Mouse (Mus musculus) midbrain, postnatal 0 days (tissue): ENCODE measurements around the gene Rpl23a. TPM values are rescaled to one million over a fixed set of nuclear protein-coding genes. Genes with fewer than 3 reads are reported as not detected.

Source experiments
- ATAC-seq: fragments of 200-750 bp; cut with Nextera tagmentation; 2 replicates; pipeline ENCODE4 v1.8.0; 2017; ENCODE audit warnings: moderate number of reproducible peaks, mild to moderate bottlenecking, moderate TSS enrichment, moderate library complexity; ENCODE audit not compliant: low FRiP score
- DNase-seq: peaks from one replicate; pipeline ENCODE4 v3.0.0-alpha.2; 2015; ENCODE audit warnings: low spot score
- H3K27ac ChIP-seq: fragments of 300-500 bp; sonication (generic); 2 replicates; pipeline ENCODE4 v1.5.1; 2014; ENCODE audit warnings: low read depth, mild to moderate bottlenecking, low read length, mixed read lengths
- H3K27me3 ChIP-seq: fragments of 300-500 bp; sonication (generic); 2 replicates; pipeline ENCODE4 v1.6.1; 2014; ENCODE audit warnings: low read length, control low read depth, mixed read lengths; ENCODE audit not compliant: insufficient read depth
- H3K36me3 ChIP-seq: fragments of 300-500 bp; sonication (generic); 2 replicates; pipeline ENCODE4 v1.6.1; 2014; ENCODE audit warnings: low read length, control low read depth, mixed read lengths; ENCODE audit not compliant: insufficient read depth
- H3K4me1 ChIP-seq: fragments of 300-500 bp; sonication (generic); 2 replicates; pipeline ENCODE4 v1.6.1; 2014; ENCODE audit warnings: mild to moderate bottlenecking, control low read depth, antibody characterized with exemption, low read length, mixed read lengths; ENCODE audit not compliant: insufficient read depth
- H3K4me2 ChIP-seq: fragments of 300-500 bp; sonication (generic); 2 replicates; pipeline ENCODE4 v1.6.1; 2014; ENCODE audit warnings: low read depth, mild to moderate bottlenecking, low read length, mixed read lengths; ENCODE audit not compliant: poor library complexity, severe bottlenecking
- H3K4me3 ChIP-seq: fragments of 300-500 bp; sonication (generic); 2 replicates; pipeline ENCODE4 v1.5.1; 2014; ENCODE audit warnings: low read depth, mild to moderate bottlenecking, low read length, moderate library complexity
- H3K9ac ChIP-seq: fragments of 300-500 bp; sonication (generic); replicated peaks from 2 replicates; pipeline ENCODE4 v1.6.1; 2014; ENCODE audit warnings: mild to moderate bottlenecking, low read length, moderate library complexity, mixed read lengths; ENCODE audit not compliant: poor library complexity, severe bottlenecking
- H3K9me3 ChIP-seq: fragments of 300-500 bp; sonication (generic); 2 replicates; pipeline ENCODE4 v1.6.1; 2016; ENCODE audit warnings: low read length, control low read depth
- CTCF ChIP-seq: IDR thresholded peaks from 2 replicates; pipeline ENCODE4 v1.5.1; 2016; ENCODE audit warnings: antibody characterized with exemption, mild to moderate bottlenecking
- WGBS: fragments of 180-500 bp; shearing (Covaris S2); extraction: QIAGEN DNeasy Blood & Tissue Kit; methylation state at CpG from one replicate; pipeline ENCODE4 v1.1.7; 2014; 5-methylcytosine and 5-hydroxymethylcytosine counted together
- polyA plus RNA-seq: library from polyadenylated mRNA; unstranded; fragments of >200 nt; fragmentation: Nextera tagmentation; extraction: Ambion mirVana; gene quantifications from 2 replicates; pipeline ENCODE4 v1.2.1, GENCODE M21; 2015
- total RNA-seq: library from RNA; depleted of rRNA; stranded (reverse); fragments of >200 nt; gene quantifications from 2 replicates; pipeline ENCODE4 v1.2.3, GENCODE M21; 2014

Gene Rpl23a
- total and polyA plus RNA-seq, 2 experiments from 2014 or later: 860 to 863 TPM

DNA sequence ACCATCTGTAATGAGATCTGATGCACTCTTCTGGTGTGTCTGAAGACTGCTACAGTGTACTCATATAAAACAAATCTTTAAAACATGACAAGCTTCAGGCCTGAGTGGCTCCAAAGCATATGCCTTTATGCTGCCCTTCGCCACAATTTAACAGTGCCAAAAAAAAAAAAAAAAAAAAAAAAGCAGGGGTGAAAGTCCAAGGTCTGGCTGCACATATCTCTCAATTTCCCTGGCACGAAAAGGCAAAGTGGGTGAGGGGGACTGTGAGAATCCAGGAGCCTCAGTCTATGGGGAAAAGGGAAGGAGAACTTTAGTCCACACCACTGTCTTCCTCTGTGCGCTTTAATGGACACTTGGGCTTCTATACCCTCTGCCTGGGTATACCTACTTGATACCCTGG, 19.0 kb upstream of the Rpl23a start:
- no peak for TF ChIP-seq CTCF
- Histone ChIP-seq H3K9me3 (no peaks in the 10 kb centered on the region), H3K4me1 (no peaks in the 10 kb centered on the region), H3K36me3 (peaks cover 20% of the 10 kb centered on the region), H3K9ac (no peak overlapping the region), H3K27me3 (no peaks in the 10 kb centered on the region), H3K27ac (no peak overlapping the region), H3K4me3 (no peak overlapping the region), H3K4me2 (no peak overlapping the region)
- ATAC-seq (no peak), DNase-seq (no peak)
- WGBS: 95% methylated on average over 3 of the region's 3 CpGs

DNA sequence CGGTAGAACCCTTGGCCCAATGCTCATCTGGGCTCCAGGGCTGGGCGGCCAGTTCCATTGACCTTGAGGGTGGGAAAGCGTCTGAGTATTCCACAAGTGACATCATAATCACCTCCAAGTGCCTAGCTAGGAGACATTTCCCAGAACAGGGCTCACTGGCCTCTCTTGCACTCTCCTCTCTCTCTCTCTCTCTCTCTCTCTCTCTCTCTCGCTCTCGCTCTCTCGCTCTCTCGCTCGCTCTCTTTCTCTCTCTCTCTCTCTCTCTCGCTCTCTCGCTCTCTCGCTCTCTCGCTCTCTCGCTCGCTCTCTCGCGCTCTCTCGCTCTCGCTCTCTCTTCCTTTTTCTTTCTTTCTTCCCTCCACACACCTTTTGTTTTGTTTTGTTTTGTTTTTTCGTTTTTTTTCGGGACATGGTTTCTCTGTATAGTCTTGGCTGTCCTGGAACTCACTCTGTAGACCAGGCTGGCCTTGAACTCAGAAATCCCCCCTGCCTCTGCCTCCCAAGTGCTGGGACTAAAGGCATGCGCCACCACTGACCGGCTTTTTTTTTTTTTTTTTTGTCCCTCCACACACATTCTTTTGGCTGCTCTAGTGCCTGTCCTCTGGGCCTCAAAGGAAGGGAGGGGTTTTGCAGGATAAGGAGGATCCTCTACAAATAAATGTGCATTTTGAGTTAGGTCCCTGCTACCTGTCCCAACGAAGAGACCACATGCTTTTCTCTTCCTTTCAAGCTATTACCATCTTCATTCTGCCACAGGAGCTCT, 11.9 kb upstream of the Rpl23a start:
- H3K4me3 ChIP-seq: peak overlapping the region; percentile 25
- no peak overlapping the region for H3K27ac ChIP-seq
- 61% methylated on average over 23 of the region's 23 CpGs for WGBS
- TF ChIP-seq CTCF: no peak
- peaks cover 24% of the 10 kb centered on the region for H3K36me3 ChIP-seq
- ATAC-seq (no peak), DNase-seq (no peak)
- no peaks in the 10 kb centered on the region for H3K4me1 ChIP-seq
- peak overlapping the region; percentile 48 for H3K4me2 ChIP-seq
- H3K9ac ChIP-seq: no peak overlapping the region
- no peaks in the 10 kb centered on the region for H3K9me3 ChIP-seq
- no peaks in the 10 kb centered on the region for H3K27me3 ChIP-seq

DNA sequence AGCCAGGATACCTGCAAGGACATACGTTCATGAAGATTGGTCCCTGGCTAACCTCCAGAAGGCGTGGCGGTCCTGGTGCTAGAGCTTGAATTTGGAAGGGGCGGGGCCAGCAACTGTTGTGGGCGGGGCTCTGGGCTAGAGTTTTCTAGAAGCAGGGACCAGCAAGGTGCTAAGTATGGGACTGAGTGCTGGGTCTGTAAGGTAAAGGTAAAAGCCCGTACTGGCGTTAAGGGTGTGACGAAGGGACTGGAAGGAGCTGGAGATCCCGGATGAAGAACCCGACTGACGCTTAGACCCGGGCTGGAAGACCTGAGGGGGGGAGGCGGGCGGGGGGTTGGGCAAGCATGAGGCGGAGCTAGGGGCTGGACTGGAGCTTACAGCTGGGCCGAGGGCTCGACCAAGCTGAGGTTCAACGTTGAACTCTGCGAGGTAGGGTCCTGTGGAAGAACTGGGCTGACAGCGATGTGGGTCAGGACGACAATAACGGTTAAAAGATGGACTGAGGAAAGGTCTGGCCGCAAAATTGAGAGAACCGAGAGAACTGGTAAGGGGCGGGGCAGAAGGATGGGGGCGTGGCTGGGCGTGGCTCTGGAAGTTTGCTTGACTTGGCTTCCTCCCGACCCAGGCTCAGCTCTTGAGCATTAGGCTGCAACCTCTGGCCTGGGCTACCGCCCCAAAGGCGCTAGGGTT, 11.2 kb upstream of the Rpl23a start:
- no peak for TF ChIP-seq CTCF
- 3% methylated on average over 30 of the region's 30 CpGs for WGBS
- Histone ChIP-seq H3K4me1 (no peaks in the 10 kb centered on the region), H3K4me3 (peak overlapping the region; percentile 25), H3K27me3 (no peaks in the 10 kb centered on the region), H3K4me2 (peak overlapping the region; percentile 48), H3K9ac (no peak overlapping the region), H3K27ac (no peak overlapping the region), H3K9me3 (no peaks in the 10 kb centered on the region), H3K36me3 (peaks cover 24% of the 10 kb centered on the region)
- ATAC-seq (peak; percentile 42; the same call in 1 of the 2 replicates), DNase-seq (peak; percentile 49)

DNA sequence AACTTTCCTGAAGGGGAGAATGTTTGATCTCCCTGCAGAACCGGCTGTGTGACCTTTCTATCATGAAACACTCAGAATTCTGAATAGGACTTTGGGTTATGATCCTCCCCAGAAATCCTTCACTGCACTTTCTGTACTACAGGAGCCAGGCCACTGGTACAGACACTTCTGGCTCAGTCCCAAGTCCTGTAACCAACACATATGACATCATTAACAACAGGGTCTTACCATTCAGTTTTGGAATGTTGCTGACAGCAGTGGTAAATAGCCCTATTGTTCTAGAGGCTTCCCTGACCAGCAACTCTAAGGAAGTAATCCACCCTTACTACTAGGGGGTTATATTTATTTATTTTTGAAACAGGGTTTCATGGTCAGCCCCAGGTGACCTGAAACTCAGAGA, 9.7 kb upstream of the Rpl23a start, which contains the start of gene Proca1:
Proca1 (plus strand) TSS at position 280 of the 400 bp plus-strand sequence.
- TF ChIP-seq CTCF: no peak
- no peak within 1 kb of the TSS for H3K9ac ChIP-seq
- no peak within 1 kb of the TSS; the same call in 1 of the 2 replicates for H3K4me3 ChIP-seq
- no peaks in the 10 kb centered on the region for H3K4me1 ChIP-seq
- peaks cover 24% of the 10 kb centered on the region for H3K36me3 ChIP-seq
- peak within 1 kb of the TSS; percentile 48 for H3K4me2 ChIP-seq
- ATAC-seq: no peak
- 87% methylated on average over 1 of the region's 1 CpGs for WGBS
- no peaks in the 10 kb centered on the region for H3K9me3 ChIP-seq
- H3K27me3 ChIP-seq: no peaks in the 10 kb centered on the region
- H3K27ac ChIP-seq: no peak within 1 kb of the TSS
- DNase-seq: no peak

DNA sequence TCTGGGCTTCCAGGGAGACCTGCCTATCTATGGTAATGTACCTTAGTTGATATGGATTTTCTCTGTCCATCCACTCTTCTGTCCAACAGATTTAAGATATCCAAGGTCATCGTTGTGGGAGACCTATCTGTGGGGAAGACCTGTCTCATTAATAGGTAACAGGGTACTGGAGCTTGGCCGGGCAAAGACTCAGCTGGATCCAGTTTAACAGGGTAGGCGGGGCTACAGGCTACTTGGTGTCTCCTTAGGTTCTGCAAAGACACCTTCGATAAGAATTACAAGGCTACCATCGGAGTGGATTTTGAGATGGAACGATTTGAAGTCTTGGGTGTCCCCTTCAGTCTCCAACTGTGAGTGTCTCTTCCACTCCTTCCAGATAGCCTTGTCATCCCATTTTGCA, 6.7 kb upstream of the Rpl23a start:
- TF ChIP-seq CTCF: no peak

More for the DNA sequence above, 6.7 kb upstream of the Rpl23a start:
- H3K27ac ChIP-seq: peak overlapping the region; percentile 91; the same call in 1 of the 2 replicates
- no peaks in the 10 kb centered on the region for H3K4me1 ChIP-seq
- 75% methylated on average over 6 of the region's 6 CpGs for WGBS
- DNase-seq (no peak), ATAC-seq (no peak)
- peak overlapping the region; percentile 85 for H3K4me3 ChIP-seq
- no peak overlapping the region for H3K9ac ChIP-seq
- H3K9me3 ChIP-seq: no peaks in the 10 kb centered on the region
- H3K4me2 ChIP-seq: peak overlapping the region; percentile 87
- no peaks in the 10 kb centered on the region for H3K27me3 ChIP-seq
- H3K36me3 ChIP-seq: peaks cover 24% of the 10 kb centered on the region
